Mouse (Mus musculus) adrenal gland, adult 18-20 months (tissue): Measurements from ENCODE around the gene Phc2. TPM values are rescaled to one million over a fixed set of nuclear protein-coding genes. Genes with fewer than 3 reads are reported as not detected.

Source experiments
- DNase-seq, 2 experiments: peaks; one replicate each; pipeline ENCODE4 v3.0.0; 2021 to 2022; ENCODE audit warnings: low spot score in 2 of 2
- total RNA-seq, 2 experiments: library from RNA; stranded (reverse); gene quantifications; 1 replicate in 1 of 2; 2 replicates in 1 of 2; pipeline ENCODE4 v1.2.3; 2021

Gene Phc2
- total RNA-seq, 2 experiments from 2014 or later: 69.8 to 88.5 TPM

DNA sequence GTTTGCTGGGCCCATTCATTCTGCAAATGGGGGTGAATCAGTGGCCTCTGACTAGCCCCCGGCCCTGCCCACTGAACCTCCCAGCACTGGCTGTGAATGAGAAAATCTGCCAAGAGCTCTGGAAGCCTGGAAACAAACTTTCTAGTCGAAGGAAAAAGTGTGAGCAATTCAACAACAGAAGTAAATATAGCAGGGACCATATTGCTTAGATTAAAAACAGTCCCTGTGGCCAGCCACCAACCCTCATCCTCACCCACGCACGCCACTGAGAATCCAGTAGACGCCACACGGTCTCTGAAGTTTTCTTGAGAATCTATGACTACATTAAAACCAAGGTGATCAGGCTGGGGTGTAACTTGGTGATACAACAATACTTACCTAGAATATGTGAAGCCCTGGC lies 58.4 kb downstream of the Phc2 start:
- DNase-seq: no peak

DNA sequence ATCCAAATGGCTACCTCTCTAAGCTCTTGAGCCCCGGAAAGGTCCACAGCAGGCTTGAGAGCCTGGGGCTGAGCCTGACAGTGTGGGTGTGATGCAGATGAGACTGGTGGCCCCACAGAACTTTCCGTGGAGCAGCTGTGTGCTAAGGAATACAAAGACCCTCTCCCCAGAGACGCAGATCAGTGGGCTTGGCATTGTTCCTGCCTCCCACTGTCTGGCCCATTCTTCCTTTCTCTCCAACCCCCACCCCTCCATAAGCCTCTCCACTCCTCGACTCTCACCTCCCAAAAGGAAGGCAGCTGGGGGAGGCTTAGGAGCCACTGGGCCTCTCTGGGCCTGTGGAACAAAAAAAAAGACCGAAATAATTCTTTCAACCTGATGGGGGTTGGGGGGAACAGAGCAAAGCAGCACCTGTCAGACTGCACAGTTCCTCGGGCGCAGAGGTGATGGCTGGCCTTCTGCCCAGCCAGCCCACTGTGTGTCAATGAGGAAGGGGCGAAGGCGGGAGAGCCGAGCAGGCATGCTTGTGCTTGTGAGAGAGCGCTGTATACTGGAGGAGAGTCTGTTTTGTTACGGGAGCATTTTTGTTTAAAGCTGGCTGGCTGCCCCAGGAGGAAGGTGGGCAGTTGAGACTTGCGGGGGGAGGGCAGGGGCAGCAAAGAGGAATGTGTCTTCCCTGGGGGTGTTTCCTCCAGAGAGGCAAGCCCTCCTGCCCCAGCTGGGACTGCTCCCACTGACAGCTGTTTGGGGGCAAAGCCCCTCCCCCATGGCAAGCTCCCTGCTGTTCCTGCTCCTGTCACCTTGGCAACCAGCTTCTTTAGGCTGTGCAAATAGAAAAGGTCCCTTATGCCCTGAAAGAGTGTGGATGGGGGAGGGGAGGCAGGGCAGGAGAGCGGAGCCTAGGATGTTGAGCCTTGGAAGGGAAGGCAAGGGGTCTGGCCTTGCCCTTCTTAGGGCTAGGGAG lies 61.0 kb downstream of the Phc2 start:
- DNase-seq: no peak

DNA sequence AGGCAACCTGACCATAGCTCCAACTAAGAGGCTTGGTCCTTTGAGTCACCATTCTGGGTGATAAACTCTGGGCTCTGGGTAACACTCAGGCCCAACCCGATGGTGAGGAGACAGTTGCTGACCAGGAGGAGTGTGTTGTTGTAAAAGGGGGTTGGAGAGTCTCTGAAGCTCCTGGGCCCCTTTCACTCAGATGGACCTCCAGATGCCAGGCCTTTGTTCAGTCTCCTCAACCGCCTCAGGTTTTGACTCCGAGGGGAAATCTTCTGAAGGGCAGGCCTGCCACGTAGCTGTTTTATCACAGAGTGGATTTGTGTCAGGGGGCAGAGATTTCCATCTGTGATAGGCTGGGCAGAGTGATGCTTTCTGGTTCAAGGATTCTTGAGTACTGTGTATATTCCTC lies 61.8 kb downstream of the Phc2 start:
- no peak for DNase-seq

DNA sequence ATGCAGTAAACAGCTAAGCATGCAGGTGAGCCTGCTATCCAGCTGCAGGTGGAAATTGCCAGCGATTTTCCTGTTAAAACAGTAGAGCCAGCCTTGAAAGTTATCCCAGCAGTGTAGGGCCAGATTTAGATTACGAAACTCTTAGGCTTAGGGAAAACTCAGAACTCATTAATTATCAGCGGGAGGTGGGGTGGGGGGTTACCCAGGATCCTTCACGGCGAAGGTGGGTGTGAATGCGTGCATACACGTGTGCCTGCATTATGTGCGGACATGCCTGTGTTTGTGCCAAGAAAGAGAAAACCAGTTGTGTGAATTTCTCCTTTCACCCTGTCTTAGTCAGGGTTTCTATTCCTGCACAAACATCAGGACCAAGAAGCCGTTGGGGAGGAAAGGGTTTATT lies 62.2 kb downstream of the Phc2 start:
- no peak for DNase-seq

DNA sequence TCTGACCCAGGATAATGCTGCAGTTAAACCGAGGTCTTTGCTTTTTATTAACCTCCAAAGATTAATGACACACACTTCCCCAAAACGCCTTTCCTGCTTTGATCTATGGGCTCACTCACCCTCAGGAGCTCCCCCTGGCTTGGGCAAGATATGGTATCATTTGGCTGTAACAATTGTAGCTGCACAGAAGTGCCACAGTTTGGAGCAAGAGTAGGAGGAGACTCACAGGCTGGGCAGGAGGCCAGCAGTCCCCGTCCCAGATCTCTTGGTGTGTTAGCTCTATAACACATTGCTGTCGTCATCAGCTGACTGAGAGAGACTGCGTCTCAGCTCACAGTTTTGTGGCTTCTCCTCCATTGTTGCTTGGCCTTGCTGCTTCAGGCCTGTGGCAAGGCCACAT lies 65.6 kb downstream of the Phc2 start:
- DNase-seq: peak in 1 of 2 experiments; percentile 33

DNA sequence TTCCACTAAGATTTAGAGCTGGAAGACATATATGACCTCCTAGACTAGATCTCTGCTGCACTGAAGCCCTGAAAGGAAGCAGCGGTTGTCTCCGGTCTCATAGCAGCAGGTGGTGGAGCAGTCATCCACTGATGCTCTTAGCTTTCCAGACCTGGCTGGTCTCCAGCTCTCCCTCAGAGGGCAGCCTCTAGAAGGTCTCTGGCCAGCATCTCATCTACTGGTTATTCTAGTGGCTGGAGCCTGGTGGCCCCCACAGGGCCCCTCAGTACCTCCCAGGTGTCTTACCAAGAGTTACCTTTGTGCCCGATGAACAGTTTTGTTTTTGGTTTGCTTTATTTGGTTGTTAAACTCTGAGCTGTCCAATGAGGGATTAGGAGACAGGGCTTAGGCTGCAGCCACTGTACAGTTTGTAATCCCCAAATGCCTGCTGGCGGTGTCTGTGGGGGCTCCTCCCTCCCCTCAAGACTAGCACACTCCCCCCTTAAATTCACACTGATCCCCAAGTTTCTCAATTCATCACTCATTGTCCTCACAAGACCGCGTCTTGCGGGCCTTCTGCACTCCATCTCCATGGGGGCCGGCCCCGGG lies 66.7 kb downstream of the Phc2 start:
- DNase-seq: no peak

DNA sequence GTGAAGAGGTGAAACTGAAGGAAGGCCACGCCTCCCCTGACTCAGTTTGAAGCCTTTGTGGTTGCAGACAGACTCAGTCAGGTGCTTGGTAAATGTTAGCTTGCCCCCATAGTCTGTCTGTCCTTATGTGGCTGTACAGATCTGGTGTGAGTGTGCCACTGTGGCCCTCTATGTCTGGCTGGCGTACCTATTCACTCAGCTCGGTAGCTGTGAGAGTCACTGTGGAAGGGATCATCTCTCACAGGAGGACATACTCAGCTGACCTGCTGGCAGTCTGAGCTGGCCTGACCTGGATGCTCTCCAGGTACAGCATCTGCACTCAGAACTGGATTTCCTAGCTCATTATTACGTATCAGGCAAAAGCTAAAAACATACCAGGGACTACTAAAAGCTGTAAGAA lies 67.3 kb downstream of the Phc2 start:
- DNase-seq: no peak

DNA sequence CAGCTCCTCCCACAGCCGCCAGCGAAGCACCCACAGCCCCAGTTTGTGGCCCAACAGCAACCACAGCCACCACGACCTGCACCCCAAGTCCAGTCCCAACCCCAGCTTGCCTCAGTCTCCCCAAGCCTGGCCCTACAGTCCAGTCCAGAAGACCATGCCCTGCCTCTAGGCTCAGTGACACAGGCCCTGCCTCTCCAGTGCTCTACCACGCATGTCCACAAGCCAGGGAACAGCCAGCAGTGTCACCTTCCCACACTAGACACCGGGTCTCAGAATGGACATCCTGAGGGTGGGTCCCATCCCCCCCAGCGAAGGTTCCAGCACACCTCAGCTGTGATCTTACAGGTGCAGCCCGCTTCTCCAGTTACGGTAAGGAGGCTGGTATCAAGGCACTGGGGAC lies 68.4 kb downstream of the Phc2 start:
- DNase-seq: no peak

DNA sequence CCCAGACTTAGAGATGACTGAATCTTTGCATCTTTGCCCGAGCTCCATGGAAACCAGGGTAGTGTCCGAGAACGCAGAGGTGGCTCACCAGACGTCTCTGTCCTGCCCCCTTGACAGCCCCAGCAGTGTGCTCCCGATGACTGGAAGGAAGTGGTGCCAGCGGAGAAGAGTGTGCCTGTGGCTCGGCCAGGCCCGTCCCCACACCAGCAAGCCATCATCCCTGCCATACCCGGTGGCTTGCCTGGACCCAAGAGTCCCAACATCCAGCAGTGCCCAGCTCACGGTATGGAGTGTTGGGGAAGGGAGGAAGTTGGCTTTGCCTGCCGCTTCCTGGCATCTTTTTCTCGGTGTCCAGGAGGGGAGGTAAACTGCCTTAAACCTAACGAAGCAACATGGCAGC lies 68.9 kb downstream of the Phc2 start:
- no peak for DNase-seq

DNA sequence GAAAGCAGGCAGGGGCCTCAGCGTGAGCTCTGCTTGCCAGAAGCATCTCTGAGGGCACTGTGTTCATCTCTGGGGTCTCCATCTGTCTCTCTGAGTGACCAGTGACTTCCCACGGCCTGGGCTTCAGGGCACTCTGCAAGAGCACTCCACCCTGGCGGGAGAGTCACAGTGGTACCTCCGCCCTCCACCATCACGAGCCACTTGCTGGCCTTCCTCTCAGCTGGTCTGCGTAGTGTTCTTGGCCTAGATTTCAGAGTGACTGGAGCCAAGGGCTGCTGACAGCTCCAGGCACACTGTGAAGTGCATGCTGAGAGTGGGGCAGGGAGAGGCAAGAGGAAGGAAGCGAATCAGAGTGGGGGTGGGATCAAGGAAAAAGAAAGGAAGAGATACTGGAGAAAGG lies 69.6 kb downstream of the Phc2 start:
- no peak for DNase-seq

DNA sequence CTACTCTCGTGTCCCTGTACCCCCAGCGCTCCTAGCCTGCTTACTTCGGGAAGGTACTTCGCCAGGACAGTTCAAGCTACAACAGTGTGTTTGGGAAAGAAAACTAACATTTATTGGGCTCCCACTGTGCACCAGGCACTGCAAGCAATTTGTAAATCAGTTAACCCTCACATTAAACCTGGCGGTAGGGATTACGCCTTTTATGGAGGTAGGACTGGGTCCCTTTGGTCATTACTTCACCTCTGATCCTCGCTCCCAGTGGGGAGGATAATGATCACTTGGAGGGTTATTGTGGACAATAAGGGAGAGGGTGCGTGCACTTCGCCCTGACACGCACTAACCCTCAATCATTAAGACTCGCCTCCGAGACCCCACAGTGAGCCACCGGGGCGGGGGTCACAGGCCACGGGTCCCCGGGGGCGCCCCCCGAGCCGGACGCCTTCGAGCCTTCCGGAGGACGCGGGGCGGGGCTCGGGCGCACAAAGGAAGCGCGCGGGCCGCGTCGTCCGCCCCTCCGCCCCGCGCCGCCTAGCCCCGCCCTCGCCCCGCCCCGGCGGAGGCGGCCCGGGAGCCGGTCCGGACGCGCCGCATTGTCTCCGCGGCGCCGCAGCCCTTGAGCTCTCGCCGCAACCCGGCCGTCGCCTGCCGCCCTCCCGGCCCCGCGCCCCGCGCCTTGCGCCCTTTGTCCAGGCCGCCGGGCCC lies 72.7 kb downstream of the Phc2 start:
- peak; percentile 85 to 92 for DNase-seq

DNA sequence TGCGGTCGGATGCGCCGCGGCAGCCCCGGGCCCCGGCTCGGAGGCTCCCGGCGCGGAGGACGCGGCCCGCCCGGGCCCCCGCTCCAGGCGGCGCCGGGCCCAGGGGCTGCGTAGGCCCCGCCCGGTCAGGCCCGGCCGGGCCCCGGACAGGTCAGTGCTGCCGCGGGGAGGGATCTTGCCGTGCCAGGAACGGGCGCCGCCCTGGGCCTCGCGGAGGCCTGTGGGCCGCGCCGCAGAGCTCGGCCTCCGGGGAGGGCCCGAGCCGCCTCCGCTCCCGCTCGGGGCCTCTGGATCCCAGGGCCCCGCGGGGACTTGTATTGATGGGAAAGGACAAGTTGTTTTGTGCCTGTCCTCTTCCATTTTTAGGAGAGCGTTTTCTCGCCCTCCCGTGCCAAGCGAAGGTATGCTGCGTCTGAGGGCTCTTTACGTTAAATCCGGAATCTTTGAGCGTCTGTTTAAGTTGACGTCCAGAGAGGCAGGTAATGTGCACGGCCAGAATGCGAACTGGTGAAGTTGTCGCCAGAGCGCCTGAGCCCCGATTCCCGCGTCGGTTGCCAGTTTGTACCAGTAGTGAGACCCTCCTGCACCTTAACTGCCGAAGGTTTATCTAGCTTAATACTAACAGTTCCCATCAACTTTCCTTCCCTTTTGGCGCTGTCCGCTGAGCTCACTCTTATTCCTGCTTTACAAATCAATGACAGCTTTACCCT lies 73.4 kb downstream of the Phc2 start:
- peak; percentile 60 to 67 for DNase-seq

DNA sequence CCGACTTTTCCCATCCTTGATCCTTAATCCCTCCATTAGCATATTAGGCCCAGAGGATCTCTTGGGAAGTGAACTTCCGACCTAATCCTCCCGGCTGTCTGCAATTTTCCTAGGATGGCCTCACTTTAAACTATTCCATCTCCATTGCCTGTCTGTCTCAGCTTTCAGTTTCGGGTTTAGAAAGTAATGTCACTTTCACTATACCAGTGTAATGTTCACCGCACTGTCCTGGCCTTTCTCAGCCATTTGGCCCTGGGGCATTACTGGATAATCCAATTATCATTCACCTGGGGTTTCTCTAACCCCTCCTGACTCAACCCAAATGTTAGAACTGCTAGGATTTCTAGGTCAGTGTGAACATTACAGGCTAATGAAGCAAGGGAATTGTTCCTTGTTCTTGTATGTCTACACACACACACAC lies 73.9 kb downstream of the Phc2 start:
- no peak for DNase-seq

DNA sequence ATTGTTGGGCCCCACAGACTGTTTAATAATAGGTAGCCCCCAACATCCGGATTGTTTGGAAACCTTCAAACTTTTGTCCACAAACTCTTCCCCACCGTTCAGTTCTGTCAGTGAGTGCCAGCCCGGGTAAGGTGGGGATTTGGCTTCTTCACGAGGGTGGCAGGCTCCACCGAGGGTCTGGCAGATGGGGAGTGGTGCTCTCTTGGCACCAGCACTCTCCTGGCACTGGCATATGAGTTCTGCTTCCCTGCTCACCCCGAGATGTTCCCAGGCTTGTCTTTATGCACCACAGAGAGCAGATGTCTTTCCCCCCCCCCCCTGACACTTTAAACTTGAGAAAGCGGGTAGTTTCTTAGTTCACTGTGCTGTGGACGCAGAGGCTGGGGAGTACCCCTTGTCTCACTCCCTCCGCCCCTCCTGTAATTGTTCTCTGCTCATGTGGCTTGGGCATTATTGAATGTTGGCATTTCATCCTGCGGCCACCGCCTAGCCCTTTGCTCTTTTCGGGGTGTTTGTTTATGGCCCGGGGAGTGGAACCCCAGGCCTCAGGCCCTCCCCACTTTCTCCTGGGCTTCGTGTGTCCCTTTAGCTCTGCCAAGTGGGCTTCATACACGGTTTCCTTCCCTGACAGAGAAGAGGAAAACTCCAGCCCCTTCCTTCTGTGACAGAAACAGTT lies 74.7 kb downstream of the Phc2 start:
- no peak for DNase-seq

DNA sequence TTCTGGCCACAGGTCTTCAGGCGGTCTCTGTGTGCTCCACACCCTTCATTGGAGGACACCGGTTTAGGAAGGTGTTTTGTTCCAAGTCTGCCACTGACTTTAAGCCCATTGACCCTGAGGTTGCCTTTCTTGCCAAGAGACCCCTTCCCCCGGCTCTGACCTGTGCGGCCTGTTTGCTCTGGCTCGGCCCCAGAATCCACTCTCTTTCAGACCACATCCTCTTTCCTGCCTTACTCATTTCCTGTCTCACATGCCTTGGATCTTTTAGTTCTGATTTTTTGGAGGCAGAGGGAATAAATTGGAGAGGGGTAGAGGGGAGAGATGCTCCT lies 75.2 kb downstream of the Phc2 start:
- DNase-seq: no peak

DNA sequence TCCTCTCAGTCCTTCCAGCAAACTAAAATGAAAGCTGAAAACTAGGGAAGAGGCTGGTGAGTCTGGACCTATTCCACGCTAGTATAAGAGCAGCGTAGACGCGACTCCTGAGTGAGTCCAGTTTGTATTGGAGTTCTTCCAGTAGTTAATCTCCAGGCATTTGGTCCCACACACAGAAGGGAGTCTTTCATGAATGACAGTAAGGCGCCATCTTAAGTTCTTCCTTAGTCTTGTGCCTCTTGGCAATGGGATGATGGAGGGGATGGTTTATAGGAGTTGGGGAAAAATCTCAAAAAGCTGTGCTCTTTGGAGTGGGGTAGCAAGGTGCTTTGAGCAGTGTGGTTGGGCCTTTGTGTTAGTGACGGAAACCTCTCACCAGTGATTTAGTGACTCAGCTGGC lies 75.8 kb downstream of the Phc2 start:
- DNase-seq: no peak

DNA sequence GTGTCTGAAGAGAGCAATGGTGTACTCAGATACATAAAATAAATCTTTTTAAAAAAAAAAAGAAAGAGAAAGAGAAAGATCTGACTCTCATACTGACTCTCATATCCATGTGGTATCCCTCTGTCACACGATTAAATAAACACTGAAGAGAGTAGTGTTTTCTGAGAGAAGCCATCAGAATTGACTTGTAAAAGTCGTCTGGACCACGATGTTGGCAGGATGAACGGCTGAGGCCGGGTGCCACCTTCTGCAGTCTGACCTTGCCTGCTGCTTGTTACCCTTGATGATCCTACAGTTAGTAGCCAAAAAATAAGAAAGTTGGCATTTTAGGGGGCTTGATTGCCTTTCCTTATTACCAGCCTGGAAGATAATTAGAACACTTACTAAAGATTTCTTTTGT lies 78.3 kb downstream of the Phc2 start:
- DNase-seq: no peak

DNA sequence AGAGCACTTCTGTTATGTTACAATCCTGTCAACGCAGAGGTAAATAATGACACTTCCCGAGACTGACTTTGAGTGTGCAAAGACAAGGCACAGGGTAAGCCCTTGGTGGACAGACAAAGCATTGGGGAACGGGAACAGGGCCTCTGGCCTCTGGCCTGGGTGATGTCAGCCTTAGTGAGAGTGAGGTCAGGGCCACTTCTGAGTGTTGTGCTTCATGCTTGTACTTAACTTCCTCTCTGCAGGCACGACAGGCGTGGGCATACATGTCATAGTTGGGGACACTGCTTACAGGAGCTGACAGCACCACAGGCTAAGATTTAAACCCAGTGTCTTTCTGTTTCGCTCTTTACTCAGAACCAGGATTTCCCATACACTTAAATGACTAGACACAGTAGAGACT lies 79.0 kb downstream of the Phc2 start:
- peak in 1 of 2 experiments; percentile 41 for DNase-seq

DNA sequence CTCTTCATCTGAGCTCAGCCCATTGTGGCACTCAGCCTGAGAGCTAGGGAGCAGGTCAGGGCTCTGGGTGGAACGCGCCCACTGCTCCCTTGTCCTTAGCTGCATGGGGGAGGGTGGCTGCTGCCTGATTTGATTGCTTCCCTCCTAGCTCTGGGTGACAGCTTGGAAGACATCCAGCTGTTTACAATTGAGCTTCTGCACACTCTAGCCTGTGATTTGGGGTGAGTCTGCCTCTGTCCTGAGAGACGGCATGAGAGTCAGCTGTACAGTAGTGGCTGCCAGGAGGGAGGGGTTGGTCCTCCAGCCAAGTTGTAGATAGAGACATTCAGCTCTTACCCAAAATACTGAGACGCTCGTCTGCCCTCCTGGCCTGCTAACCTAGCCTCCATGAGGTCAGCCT lies 79.7 kb downstream of the Phc2 start:
- DNase-seq: no peak

DNA sequence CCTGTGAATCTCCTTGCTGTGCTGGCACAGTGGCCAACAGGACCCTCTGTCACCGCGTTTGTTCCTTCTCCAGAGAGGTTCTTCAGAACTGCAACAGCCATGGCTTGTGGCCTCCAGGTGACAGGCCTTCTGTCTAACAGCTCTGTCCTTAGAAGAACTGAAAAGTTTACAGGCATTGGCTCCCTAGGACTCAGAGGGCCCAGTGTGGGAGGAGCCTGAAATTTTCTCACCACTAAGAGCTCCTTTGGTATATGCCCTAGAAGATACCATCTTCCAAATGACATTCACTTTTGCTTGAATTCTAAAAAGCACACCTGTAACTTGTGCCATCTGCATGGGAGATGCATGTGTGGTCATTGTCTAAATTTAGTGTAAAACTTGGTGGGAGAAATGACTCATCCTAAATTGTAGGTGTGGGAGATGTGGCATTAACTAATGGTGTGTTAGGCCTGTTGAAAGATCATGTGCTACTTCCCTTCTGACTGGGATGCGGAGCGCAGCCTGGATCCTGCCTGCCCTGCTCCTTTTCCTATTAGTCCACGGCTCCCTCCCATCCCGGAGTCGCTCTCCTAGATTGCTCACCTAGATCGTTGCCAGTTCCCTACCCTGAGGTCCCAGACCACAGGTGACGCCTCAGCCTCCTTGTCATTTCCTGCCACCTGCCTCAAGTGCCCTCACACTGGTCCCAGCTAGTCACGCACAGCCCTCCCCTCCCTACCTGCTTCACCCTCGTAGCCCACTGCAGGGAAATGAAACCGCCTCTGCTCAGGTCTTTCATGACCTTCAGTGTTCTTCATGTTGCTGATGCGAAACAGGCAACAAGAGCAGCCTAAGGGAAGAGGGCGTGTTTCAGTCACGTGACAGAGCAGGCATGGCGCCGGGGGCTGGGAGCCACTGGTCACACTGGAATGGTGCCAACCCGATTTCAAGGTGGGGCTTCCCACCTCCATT lies 80.5 kb downstream of the Phc2 start:
- no peak for DNase-seq
